Mouse (Mus musculus): ENCODE results near the gene Gga2.
A peak's percentile ranks its signal among the peaks of the same experiment; 100 is the strongest.

Gene Gga2

DNA sequence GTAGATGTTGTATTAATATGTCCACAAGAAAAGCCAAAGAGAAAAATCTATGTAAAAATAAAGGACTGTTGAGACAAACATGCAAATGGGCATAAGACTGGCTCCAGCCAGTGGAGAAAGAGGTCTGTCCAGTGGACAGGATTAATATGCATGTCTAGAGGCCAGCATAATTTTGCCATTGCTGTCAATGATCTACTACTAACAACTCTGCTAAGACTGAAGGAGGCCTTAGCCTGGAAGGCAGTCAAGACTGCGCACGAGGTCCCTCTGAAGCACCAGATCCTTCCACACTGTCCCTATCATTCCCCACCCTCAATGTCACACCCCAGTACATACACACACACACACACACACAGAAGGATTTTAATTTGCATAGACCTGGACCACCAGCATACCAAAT is 1.1 kb upstream of the Gga2 start:
- Histone ChIP-seq H3K27me3 (ENCODE audit: control insufficient read depth, insufficient read depth, low read length, poor library complexity, severe bottlenecking) (no peaks in the 10 kb centered on the region), H3K36me3 (ENCODE audit: control insufficient read depth, insufficient read depth, low read length, poor library complexity, severe bottlenecking) (no peaks in the 10 kb centered on the region; the same call in 1 of the 2 replicates)
- DNase-seq (ENCODE audit: low read depth, low spot score), result no peak

DNA sequence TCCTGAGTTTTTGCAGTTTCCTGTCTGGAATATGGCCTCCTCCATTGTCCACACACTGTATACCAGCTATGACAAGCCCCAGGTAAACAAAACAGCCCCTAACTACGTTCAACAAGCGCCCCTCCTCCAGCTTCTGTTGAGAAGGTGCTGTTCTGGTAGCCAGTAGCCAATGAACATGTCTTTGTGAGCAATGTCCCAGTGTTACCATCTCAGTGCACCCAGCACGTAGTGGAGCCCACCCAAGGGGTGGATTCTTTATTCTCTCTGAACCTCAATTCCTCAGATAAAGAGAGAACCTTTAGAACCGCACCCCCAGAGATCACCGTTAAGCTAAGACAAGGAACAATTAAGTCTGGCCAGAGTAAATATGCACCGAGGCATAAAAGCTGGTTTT is 752 bp downstream of the Gga2 start:
- no peaks in the 10 kb centered on the region; the same call in 1 of the 2 replicates for H3K36me3 ChIP-seq (ENCODE audit: control insufficient read depth, insufficient read depth, low read length, poor library complexity, severe bottlenecking)
- no peaks in the 10 kb centered on the region for H3K27me3 ChIP-seq (ENCODE audit: control insufficient read depth, insufficient read depth, low read length, poor library complexity, severe bottlenecking)
- DNase-seq (ENCODE audit: low read depth, low spot score), result no peak

DNA sequence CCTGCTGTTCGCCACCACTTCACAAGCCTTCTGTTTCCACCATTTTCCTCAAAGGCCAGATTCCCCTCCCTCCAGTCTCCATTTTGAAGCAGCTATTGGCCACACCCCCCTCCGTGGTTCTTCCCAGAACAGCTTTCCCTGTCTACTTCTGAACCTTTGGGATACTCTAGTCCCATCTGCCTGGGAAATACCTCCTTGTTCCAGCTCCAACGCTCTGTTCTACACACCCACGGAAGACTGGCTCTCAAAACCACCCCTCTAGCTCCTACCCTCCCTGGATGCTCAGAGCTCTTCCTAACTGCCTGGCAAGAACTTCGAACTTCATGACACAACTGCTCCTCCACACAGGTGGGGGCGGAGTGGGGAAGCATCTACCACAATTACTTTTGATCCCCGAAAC is 2.0 kb downstream of the Gga2 start:
- H3K36me3 ChIP-seq (ENCODE audit: control insufficient read depth, insufficient read depth, low read length, poor library complexity, severe bottlenecking), result no peaks in the 10 kb centered on the region; the same call in 1 of the 2 replicates
- H3K27me3 ChIP-seq (ENCODE audit: control insufficient read depth, insufficient read depth, low read length, poor library complexity, severe bottlenecking), result no peaks in the 10 kb centered on the region
- no peak for DNase-seq (ENCODE audit: low read depth, low spot score)

DNA sequence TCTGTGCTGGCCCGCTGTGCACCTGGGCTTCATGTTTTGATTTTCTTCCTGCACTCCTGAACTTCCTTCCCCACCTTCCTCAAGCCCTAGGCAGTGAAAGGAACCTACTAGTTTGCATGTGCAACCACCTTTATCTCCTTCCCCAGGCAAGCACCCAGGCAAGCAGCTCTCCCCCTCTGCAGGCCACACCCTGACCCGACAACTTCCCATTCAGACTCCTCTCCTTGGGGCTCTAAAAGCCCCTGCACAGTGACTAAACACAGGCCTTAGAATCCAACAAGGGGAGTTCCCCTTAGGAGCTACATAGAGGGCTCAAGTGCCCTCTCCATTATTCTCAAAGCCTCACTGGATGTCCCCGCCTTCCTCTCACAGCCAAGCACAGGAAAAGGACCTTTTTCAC is 2.8 kb downstream of the Gga2 start:
- Histone ChIP-seq H3K27me3 (ENCODE audit: control insufficient read depth, insufficient read depth, low read length, poor library complexity, severe bottlenecking) (no peaks in the 10 kb centered on the region), H3K36me3 (ENCODE audit: control insufficient read depth, insufficient read depth, low read length, poor library complexity, severe bottlenecking) (no peaks in the 10 kb centered on the region; the same call in 1 of the 2 replicates)
- DNase-seq (ENCODE audit: low read depth, low spot score), result peak; percentile 83

DNA sequence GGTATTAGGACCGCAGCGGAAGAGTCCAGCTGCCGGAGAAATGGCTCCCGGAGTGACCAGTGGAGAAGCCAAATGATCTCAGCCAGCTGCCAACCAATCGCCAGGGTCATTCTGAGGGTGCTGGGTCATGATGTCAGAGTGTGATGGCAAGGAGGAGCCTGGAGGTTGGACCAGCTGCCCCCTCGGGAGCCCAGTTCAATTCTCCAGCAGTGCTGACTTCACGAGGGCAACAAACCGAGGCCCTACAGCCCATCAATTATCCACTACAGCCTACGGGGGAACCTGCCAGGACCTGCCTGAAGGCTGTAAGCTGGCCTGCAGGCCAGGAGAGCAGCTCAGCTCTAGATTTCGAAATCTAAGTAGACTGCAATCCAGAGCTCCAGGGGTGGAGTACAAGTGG is 5.3 kb downstream of the Gga2 start:
- no peak for DNase-seq (ENCODE audit: low read depth, low spot score)
- Histone ChIP-seq H3K27me3 (ENCODE audit: control insufficient read depth, insufficient read depth, low read length, poor library complexity, severe bottlenecking) (no peaks in the 10 kb centered on the region), H3K36me3 (ENCODE audit: control insufficient read depth, insufficient read depth, low read length, poor library complexity, severe bottlenecking) (peaks cover 1% of the 10 kb centered on the region)

DNA sequence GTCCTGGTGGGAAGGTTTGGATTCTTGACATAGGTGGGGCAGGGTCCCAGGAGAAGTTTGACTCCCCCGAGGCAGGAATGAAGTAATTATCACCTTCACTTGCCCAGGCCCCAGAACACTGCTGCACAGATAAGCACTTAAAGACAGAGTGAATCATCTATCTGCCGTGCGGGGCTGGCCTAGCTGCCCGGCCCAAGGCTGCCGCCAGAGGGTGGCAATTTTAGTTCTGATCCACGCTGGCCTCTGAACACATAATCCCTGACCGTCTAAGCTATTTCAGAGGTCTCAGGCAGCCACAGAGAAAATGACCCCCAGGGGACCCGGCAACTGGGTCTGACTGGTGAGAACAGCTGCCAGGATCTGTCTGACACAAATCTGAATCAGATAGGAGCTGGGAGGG is 5.9 kb downstream of the Gga2 start:
- DNase-seq (ENCODE audit: low read depth, low spot score), result no peak
- H3K27me3 ChIP-seq (ENCODE audit: control insufficient read depth, insufficient read depth, low read length, poor library complexity, severe bottlenecking), result no peaks in the 10 kb centered on the region
- peaks cover 3% of the 10 kb centered on the region for H3K36me3 ChIP-seq (ENCODE audit: control insufficient read depth, insufficient read depth, low read length, poor library complexity, severe bottlenecking)

DNA sequence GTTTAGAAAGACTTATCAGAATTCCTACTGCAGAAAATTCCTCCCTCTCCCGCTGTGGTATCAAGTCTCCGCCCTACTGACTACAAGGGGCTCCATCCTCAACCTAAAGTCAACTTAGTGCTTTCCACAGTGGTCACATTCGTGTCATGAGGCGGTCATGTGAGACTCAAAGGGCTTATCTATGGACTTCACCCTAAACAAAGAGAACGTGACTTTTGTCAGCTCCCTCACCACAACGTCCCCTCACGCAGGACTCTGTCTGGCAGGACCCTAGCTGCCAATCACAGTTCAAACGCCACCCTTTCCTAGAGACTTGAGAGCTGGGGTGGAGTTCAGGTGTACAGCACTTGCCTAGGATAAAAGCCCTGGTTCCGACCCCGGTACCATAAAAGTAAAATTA is 8.1 kb downstream of the Gga2 start:
- peaks cover 3% of the 10 kb centered on the region for H3K36me3 ChIP-seq (ENCODE audit: control insufficient read depth, insufficient read depth, low read length, poor library complexity, severe bottlenecking)
- DNase-seq (ENCODE audit: low read depth, low spot score), result no peak

DNA sequence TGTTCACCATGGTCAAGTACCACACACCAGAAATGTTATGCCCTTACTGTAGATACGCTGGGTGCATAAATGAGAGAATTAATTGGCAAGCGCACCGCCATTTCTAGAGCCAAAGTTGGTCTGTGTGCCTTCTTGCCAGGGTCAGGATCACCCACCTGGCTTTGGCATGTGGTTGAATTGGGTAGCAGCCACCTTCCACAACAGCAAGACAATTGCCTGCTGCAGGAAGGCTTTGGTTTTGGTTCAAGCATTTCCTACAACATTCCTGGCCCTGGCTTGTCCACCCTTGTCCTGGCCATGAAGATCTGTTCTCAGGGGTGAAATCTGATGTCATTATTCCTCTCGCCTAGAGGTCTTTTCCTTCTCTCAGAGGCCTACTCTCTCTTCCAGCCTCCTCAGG is 8.7 kb downstream of the Gga2 start:
- no peak for DNase-seq (ENCODE audit: low read depth, low spot score)
- H3K36me3 ChIP-seq (ENCODE audit: control insufficient read depth, insufficient read depth, low read length, poor library complexity, severe bottlenecking), result peaks cover 5% of the 10 kb centered on the region

More for the DNA sequence above, 8.1 kb downstream of the Gga2 start:
- no peaks in the 10 kb centered on the region for H3K27me3 ChIP-seq (ENCODE audit: control insufficient read depth, insufficient read depth, low read length, poor library complexity, severe bottlenecking)

DNA sequence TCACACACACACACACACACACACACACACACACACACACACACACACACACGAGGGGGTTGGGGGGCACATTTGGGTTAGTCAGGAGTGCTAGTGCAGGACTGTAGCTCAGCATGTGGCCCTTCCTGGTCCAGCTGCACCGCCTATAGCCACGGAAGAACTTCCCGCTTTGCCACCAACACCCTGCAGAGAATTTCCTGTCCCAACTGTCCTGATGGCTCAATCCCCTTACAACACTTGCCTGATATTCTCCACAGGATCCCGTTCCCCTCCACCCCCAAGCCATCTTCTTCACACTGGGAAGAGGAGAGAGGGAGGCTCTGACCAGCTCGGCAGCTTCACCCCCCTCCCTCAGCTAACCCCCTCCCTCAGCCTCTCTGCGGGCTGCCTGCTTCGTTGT is 20.6 kb downstream of the Gga2 start:
- peaks cover 28% of the 10 kb centered on the region for H3K36me3 ChIP-seq (ENCODE audit: control insufficient read depth, insufficient read depth, low read length, poor library complexity, severe bottlenecking)
- H3K27me3 ChIP-seq (ENCODE audit: control insufficient read depth, insufficient read depth, low read length, poor library complexity, severe bottlenecking), result no peaks in the 10 kb centered on the region
- DNase-seq (ENCODE audit: low read depth, low spot score), result no peak

More for the DNA sequence above, 8.7 kb downstream of the Gga2 start:
- no peaks in the 10 kb centered on the region for H3K27me3 ChIP-seq (ENCODE audit: control insufficient read depth, insufficient read depth, low read length, poor library complexity, severe bottlenecking)

DNA sequence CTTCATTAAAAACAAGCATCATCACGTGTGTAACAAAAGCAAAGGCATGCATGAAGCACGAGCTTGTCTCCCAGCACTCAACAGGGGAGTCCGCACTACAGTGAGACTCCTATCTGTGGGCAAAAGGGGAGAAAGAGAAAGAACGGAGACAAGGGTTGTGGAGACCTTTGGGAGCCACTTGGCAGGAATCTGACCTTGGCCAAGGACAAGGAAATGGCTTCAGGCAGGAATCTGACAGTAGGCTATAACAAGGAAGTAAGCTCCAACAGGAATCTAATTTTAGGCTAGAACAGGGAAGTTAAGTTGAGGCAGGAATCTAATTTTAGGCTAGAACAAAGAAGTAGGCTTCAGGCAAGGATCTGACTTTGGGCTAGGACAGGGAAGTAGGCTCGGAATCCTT is 25.1 kb downstream of the Gga2 start:
- Histone ChIP-seq H3K36me3 (ENCODE audit: control insufficient read depth, insufficient read depth, low read length, poor library complexity, severe bottlenecking) (peaks cover 31% of the 10 kb centered on the region), H3K27me3 (ENCODE audit: control insufficient read depth, insufficient read depth, low read length, poor library complexity, severe bottlenecking) (no peaks in the 10 kb centered on the region)
- DNase-seq (ENCODE audit: low read depth, low spot score), result no peak

DNA sequence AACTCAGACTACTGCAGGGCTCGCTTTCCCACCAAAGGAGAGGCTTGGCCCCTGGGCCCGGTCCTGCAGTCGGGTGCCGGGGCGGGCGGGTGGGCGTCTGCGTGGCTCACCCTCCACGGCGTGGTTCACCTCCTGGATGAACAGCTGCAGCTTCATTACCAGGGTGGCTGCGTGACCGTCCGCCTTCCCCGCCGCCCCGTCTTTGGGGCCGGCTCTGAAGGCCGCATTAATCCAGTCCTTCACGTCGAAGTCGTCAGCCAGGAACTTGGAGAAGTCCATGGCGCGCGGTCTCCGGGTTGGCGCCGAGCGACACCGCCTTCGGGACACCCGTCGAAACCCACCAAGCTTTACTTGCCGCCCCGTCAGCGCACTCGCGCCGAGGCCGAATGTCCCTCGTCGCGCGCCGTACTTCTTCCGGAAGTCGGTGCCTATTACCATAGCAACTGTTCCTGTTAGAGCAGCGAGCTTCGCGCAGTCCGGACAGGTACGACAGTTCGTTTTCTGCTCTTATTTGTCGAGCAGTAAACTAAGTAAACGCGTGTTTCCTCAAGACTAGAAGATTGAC is 39.6 kb downstream of the Gga2 start, which contains the start of gene Cog7:
TSS of gene Cog7 (minus strand) at position 405 of the 565 bp plus-strand sequence.
- Histone ChIP-seq H3K36me3 (ENCODE audit: control insufficient read depth, insufficient read depth, low read length, poor library complexity, severe bottlenecking) (no peaks in the 10 kb centered on the region; the same call in 1 of the 2 replicates), H3K27me3 (ENCODE audit: control insufficient read depth, insufficient read depth, low read length, poor library complexity, severe bottlenecking) (no peaks in the 10 kb centered on the region)
- peak; percentile 95 for DNase-seq (ENCODE audit: low read depth, low spot score)

DNA sequence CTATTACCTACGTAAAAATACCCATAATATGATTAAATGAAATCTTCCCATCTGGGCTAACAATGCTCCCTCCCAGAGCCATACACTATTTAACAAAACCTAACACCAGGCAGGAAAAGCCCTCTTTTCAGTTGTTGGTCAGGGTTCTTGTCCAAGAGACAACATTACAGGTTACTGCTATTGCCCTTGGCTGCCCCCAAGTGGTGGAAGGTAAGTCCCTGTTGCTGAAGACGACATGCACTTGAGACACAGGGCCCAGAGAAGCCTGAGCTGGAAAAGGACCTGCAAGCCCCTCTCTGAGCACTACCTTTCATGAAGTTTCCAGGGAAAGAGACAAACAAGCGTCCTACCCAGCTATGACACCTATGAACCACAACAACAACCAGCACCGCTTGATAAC is 46.0 kb downstream of the Gga2 start:
- peak; percentile 70 for DNase-seq (ENCODE audit: low read depth, low spot score)
- Histone ChIP-seq H3K27me3 (ENCODE audit: control insufficient read depth, insufficient read depth, low read length, poor library complexity, severe bottlenecking) (no peaks in the 10 kb centered on the region), H3K36me3 (ENCODE audit: control insufficient read depth, insufficient read depth, low read length, poor library complexity, severe bottlenecking) (no peaks in the 10 kb centered on the region; the same call in 1 of the 2 replicates)

DNA sequence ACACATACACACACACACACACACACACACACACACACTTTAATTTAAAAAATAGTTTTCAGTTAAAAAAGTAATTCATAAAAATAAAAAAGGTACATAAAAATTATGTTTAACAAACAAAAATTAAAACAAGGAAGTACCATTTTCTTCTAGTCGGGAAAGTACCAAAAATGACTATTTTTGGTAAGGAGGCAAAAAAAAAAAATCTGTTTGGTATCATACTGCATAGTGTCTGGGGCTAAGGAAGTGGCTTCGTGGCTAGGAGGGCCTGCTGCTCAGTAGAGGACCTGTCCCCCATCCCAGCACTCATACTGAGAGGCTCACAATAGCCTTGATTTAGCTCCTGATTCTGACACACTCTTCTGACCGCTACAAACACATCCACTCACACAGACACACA is 49.3 kb downstream of the Gga2 start:
- H3K36me3 ChIP-seq (ENCODE audit: control insufficient read depth, insufficient read depth, low read length, poor library complexity, severe bottlenecking), result 0 out of 2 replicates have a peak, but pooled peaks cover 2% of the 10 kb centered on the region
- DNase-seq (ENCODE audit: low read depth, low spot score), result no peak
- H3K27me3 ChIP-seq (ENCODE audit: control insufficient read depth, insufficient read depth, low read length, poor library complexity, severe bottlenecking), result no peaks in the 10 kb centered on the region

DNA sequence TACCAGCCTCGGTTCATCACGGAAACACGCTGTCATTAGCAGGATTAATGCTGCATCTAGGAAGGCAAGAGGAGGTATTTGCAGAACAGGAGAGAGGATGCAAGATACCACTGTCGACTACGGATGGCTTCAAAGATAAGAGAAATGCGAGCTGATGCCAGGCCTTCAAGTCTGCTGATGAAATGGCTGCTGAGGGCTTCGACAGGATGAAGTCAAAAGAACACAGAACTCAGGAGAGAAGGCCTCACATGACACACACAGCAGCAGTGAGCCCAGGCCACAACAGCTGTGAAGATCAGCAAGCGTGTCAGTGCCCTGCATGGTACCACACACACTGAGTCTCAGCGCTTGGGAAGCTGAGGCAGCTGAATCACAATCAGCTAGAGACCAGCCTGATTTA is 50.8 kb downstream of the Gga2 start:
- no peak for DNase-seq (ENCODE audit: low read depth, low spot score)
- Histone ChIP-seq H3K27me3 (ENCODE audit: control insufficient read depth, insufficient read depth, low read length, poor library complexity, severe bottlenecking) (no peaks in the 10 kb centered on the region), H3K36me3 (ENCODE audit: control insufficient read depth, insufficient read depth, low read length, poor library complexity, severe bottlenecking) (0 out of 2 replicates have a peak, but pooled peaks cover 2% of the 10 kb centered on the region)

DNA sequence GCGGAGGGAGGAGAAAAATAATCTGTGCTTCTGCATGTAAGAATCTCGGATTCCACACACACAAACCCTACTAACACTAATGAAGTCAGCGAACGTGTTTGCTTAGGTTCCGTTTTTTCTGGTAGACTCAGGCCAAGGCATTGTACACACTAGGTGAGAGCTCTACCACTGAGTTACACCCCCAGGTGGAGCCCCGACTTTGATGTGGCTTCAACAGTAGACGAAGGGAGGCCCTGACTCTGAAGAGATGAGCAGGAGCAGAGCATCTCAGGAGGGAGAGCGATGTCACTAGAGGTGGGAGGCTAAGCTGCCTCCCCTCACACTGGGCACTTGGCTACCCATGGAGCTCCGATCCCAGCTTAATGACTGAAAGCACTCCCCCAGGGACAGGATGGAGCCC is 52.2 kb downstream of the Gga2 start:
- Histone ChIP-seq H3K36me3 (ENCODE audit: control insufficient read depth, insufficient read depth, low read length, poor library complexity, severe bottlenecking) (0 out of 2 replicates have a peak, but pooled peaks cover 2% of the 10 kb centered on the region), H3K27me3 (ENCODE audit: control insufficient read depth, insufficient read depth, low read length, poor library complexity, severe bottlenecking) (no peaks in the 10 kb centered on the region)
- DNase-seq (ENCODE audit: low read depth, low spot score), result no peak

DNA sequence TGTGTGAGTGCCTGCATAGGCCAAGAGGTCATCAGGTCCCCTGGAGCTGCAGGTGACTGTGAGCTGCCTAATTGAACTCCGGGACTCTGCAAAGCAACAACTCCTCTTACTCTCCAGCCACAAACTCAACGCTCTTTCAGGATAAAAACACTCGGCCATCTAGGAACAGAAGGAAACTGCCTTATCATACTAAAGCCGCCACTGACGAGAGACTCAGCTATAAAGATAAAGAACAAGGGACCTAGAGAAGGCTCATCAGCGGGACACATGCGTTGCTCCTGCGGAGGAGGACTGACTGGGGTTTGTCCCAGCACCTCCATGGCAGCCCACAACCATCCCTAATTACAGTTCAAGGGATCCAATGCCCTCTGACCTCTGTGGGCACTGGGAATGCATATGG is 52.8 kb downstream of the Gga2 start:
- H3K27me3 ChIP-seq (ENCODE audit: control insufficient read depth, insufficient read depth, low read length, poor library complexity, severe bottlenecking), result no peaks in the 10 kb centered on the region
- DNase-seq (ENCODE audit: low read depth, low spot score), result no peak
- H3K36me3 ChIP-seq (ENCODE audit: control insufficient read depth, insufficient read depth, low read length, poor library complexity, severe bottlenecking), result 0 out of 2 replicates have a peak, but pooled peaks cover 2% of the 10 kb centered on the region
